Mouse (Mus musculus) kidney, postnatal 14 days (tissue): ENCODE measurements around the gene Large2.

ENCODE experiments used
- DNase-seq: peaks from one replicate; pipeline ENCODE4 v3.0.0; 2022; ENCODE audit warnings: mixed read lengths

Gene Large2

GRCm38 (mm10) chr2:92371971-92372690, 2.5 kb downstream of the Large2 start:
- DNase-seq, result peak; percentile 45

DNA sequence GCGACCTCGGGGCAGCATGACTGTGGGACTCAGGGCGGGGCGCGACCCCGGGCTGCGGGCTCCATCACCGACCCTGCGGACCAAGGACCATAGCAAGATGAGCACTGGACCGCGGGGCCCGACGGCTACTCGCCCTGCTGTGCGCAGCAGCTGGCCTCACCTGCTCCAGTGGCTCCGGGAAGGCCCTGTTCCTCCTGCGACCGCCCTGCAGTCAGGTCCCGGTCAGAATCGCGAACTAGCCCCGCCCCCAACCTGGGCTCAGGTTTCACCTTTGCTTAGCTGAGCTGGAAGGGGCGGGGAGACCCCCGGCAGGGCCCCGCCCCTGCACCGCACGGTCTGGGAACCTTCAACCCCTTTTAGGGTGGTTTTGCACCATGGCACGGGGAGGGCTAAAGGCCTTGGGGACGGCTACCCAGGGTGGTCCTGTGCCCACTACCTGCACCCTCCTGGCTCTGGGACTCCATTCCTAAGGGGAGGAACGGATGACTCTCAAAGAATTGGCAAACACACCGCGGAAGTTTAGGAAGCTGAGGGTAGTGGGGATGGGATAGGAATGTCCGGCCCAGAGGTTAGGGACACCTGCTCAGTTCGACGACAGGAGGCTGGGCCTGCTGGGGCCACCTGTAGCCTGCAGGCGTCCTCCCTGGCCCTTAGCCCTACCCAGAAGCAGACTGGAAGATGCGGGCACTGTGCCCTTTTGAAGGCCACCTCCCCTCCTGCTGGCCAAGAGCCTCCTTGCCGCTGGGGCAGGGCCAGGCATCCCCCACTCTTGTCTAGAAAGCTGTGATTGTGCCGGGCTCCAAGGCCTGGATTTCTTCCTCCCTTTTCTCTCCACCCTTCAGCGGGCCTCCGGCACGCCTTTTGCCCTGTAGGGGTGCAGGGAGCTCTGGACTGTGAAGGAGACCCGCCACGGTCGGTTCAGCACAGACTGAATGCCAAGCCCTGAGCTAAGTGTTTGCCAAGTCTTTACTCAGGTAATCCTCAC, 3.6 kb downstream of the Large2 start:
- DNase-seq, result peak; percentile 95

- DNase-seq, result no peak
Measured at GRCm38 (mm10) chr2:92370375-92370774, 4.3 kb downstream of the Large2 start.

GRCm38 (mm10) chr2:92367383-92368029, 7.2 kb downstream of the Large2 start:
- peak; percentile 49 for DNase-seq

DNA sequence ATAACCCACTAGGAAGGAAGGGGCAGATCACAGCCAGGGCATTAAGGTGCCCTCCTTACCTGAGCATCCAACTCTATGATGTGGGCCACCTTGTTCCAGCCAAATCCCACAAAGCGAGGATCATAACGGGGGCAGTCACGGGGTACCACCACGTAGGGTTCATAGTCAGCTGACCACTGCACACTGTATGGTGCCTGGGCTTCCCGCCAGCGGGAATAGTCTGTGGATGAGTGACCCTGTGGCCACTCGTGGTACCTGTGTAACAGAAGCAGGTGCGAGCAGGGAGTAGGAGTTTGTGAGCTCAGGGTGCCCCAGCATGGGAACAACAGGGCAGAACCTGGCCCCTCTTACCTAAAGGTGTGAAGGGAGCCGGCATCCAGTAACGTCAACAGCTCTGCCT, 9.1 kb downstream of the Large2 start:
- DNase-seq, result no peak

DNA sequence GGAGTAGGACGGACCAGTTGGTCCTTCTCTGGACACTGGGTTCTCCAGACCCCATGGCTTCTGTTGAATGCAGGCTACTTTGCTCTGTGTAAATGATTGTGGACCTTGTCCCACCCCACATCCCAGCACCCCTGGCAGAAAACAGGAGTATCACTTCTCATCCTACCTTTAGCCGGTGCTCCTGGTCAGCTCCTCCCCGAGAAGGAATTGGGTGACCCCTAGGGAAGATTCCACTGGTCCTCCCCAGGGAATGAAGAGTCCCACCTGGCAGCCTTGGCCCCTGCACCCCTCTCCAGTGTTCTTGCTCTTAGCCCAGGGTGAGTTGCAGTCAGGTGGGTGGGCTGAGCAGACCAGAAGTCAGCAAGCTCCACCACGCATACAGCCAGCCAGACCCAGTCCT, 10.6 kb downstream of the Large2 start:
- peak; percentile 0 for DNase-seq

- DNase-seq, result peak; percentile 0
Measured at GRCm38 (mm10) chr2:92362571-92363228, 12.0 kb downstream of the Large2 start.

- no peak for DNase-seq
Measured at GRCm38 (mm10) chr2:92361795-92362194, 12.9 kb downstream of the Large2 start.

DNA sequence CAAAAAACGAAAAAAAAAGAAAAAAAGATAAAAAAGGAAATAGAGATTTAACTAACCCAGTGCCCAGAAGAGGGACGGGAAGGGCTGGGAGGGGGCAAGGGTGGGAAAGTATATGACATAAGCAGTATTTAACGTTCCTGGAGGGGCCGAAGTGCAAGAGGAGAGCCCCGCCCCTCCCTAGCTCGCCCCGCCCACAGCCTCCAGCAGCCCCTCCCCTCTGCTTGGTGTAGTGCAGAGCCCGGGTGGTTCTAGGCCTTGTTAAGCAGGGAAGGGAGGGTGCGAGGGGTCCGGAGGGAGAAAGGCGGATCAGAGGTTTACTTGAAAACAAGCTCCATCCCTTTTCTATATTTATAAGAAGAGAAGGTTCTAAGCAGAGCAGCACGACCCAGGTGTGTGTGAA, 13.8 kb downstream of the Large2 start:
- peak; percentile 48 for DNase-seq

DNA sequence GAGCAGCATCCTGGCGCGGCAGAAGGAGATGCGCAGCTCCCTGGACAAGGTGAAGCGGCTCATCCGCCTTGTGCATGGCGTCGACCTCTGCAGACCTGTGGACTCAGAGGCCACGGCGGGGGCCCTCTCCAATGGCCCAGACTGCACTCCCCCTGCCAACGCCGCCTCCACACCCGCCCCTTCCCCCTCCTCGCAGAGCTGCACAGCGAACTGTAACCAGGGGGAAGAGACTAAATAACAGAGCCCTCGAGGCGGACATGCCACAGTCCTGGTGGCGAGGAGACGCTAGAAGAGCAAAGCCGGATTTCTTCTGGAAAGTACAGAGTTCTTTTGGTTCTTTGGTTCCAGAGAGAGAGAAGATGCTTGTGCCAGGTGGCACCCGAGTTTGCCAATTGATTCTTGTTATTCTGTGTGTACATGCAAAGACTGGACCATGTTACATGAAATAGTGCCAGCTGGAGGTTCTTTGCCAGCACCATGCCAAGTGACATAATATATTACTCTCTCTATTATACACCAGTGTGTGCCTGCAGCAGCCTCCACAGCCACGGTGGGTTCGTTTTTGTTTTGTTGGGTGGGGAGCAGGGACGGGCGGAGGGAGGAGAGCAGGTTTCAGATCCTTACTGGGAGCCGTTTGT, 14.4 kb downstream of the Large2 start:
- DNase-seq, result peak; percentile 14

GRCm38 (mm10) chr2:92359301-92359700, 15.4 kb downstream of the Large2 start:
- DNase-seq, result peak; percentile 58

GRCm38 (mm10) chr2:92354224-92354623, 20.4 kb downstream of the Large2 start:
- DNase-seq, result peak; percentile 39

GRCm38 (mm10) chr2:92353402-92353801, 21.3 kb downstream of the Large2 start:
- no peak for DNase-seq

GRCm38 (mm10) chr2:92350686-92351085, 24.0 kb downstream of the Large2 start:
- no peak for DNase-seq

DNA sequence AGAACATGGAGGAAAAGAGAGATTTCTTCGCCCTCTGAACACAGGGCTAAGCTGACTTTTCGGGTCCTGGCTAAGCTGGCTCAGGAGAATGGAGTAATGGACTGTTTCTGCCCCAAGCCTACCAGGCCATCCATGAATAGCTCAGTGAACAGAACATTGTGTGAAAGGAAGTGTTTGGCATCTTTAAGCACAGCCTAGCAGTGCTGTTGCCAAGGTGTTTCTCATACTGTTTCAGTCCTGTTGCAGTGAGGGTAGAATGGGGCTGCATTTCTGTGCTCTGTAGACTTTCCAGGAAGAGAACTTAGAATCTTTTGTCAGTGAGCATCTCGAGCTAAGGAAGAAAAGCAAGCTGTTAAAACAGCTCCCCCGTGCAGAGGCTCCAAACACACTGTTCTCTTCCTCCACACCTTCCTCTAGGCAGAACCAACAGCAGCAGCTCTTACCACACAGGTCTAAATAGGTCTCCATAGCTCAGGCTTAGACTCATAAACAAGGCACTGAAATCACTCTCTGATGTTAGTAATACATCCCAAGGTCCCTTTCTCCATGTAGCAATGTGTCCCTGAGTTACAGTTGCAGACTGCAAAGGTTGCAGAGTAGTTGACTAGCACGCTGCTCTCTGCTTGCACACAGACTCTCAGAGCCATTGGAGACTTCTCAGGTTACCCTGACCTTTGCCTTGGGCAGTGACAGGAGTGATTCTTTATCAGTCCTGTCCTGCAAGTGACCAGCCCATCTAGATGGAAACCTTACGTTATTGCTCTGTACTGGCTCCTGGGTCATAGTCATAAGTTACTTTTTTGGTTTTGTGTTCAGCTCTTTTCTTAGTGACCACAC, 24.9 kb downstream of the Large2 start:
- no peak for DNase-seq

GRCm38 (mm10) chr2:92347191-92347590, 27.5 kb downstream of the Large2 start:
- DNase-seq, result no peak

DNA sequence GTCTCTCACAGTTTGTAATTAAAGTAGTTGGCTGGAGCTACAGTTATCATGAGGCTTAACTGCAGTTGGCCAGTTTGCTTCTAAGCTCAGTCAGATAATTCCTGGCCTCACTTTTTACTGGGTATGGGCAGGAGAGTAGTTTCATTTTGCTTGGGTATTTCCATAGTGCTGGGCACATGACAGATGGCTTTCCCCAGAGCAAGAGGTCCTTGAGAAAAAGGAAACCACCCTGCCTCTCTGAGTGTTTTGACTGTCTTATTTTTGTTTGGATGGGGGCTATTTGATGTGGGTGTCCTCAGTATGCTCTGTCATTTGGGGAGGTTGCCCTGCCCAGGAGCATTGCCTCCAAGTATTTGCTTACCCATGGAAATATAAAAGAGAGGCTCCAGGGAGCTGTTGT, 32.3 kb downstream of the Large2 start:
- no peak for DNase-seq

DNA sequence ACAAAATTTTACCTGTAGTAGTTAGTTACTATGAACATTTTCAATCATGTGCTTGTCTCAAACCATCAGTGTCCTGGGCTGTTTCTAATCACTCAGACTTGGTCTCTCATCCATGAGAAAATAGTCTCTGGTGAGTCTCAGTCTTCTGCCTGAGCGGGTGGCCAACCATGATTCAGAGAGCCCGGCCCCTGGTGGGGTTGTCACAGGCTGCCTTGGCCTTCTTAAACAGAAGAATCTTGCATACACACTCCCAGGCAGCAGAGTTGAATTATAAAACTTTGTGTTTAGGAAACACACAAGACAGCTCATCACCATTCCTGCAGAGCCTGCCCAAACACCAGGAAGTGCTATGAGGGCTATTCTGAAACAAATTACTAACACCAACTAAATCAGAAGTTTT, 42.8 kb downstream of the Large2 start:
- no peak for DNase-seq

DNA sequence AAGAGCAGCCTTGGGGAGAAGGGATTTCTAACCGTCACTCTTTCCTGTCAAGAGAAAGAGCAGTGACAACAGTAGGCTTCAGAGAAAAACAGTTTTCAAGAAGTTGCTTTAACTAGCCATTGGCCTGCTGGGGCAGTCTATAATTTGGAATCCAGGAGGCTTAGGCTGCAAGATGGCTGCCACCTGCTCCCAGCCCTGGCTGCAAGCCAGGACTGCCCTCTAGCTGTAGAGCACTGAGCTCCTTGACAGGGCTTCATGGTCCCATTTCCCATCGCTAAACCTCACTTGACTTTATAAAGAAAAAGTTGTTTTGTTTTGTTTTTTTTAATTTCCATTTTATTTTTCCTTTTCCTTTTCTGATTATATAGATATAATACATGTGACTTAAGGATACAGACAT, 43.3 kb downstream of the Large2 start:
- DNase-seq, result no peak

DNA sequence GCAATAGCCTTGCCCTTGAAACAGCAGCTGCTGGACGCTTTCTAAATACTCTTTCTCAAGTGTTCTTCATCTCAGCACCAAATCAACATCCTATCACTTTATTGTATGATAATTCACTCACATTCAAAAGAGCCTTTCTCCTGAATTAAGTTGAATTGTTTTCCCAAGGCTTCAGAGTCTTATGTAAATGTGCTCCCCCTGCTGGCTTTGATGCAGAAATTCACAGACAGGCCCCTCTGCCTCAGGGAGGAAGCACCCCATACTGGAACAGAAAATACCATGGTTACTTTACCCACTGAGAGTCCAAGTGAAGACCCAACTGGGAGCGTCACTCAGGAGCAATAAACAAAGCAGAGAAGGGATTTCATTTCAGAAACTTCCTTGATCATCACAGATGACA, 43.8 kb downstream of the Large2 start:
- DNase-seq, result no peak

GRCm38 (mm10) chr2:92328206-92328605, 46.5 kb downstream of the Large2 start:
- no peak for DNase-seq
